Mouse (Mus musculus): Measurements from ENCODE around the gene Trim43c. TPM values are rescaled to one million over a fixed set of nuclear protein-coding genes. Genes with fewer than 3 reads are reported as not detected.

Gene Trim43c
- 0.04 TPM in 1 of 2 replicates, not detected in the other for polyA plus RNA-seq (2012; rRNA removed)

DNA sequence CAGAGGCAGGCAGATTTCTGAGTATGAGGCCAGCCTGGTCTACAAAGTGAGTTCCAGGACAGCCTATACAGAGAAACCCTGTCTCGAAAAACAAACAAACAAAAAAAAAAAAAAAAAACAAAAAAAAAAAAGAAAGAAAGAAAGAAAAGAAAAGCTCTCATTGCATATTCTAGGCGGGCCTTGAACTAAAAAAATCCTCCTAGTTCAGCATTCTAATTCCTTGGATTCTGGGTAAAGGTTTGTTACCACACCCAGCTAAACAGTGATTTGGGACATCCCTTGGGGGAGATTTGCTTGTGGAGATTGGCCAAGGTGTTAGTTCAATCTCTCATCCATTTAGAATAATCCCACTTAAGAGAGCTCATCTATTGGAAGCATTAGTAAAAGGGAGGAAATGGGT is at the start of gene Trim43c:
Trim43c (plus strand) TSS at position 301 of the 400 bp plus-strand sequence.

Other genes with a start within 250 kb of the Trim43c start
- 29.3 and 30.1 TPM in 2 replicates for gene Mthfsl, start 118.9 kb upstream of the Trim43c start, polyA plus RNA-seq (2012; rRNA removed)
- gene Bcl2a1d, start 107.2 kb upstream of the Trim43c start, polyA plus RNA-seq (2012; rRNA removed), result not detected in 2 replicates
- gene Bcl2a1a, start 117.7 kb downstream of the Trim43c start, polyA plus RNA-seq (2012; rRNA removed), result 0.07 TPM in 1 of 2 replicates, not detected in the other